8 mouse cellular contexts compared by ENCODE assay signal in the genomic region with DNA sequence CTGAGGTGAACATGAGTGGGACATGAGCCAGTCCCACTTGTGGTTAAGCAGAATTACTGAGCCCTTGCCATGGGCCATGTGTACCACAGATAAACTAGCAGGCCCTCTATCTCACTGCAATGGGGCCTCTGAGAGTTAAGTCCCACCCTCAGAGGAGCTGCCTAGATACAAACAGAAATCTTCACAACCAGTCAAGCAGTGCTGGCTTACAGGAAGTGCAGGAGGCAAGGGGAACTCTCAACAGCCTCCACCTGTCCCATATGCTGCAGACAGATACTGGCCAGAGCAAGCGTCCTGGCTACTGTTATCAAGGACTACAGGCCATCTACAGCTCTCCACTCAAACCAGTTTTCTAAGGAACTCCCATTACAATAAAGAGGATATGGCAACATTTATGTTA. TPM values are rescaled to one million over a fixed set of nuclear protein-coding genes. Genes with fewer than 3 reads are reported as not detected.
DNase-seq lines count a peak whose midpoint lies in the region; ATAC-seq and TF ChIP-seq lines count a peak whose summit lies in the region.

No protein-coding gene starts in this region.

- H3K4me1 ChIP-seq in heart, embryonic 11.5 days (ENCODE audit: control insufficient read depth, insufficient read depth, low read length) = peaks cover 60% of the 10 kb centered on the region
- H3K4me1 ChIP-seq in G1E (ENCODE audit: insufficient read depth, low read depth, low read length) = peaks cover 96% of the 10 kb centered on the region
- H3K4me1 ChIP-seq in heart, embryonic 15.5 days (replicated peaks) = peaks cover 62% of the 10 kb centered on the region

- no peak for DNase-seq in heart, adult 11 months
- peak; percentile 86 for DNase-seq in G1E (ENCODE audit: low spot score)
- peak; percentile 66 for DNase-seq in spleen, adult 12 weeks (ENCODE audit: low spot score)
- DNase-seq in urinary bladder, postnatal 4 days (ENCODE audit: low spot score in 2 of 2) = no peak
- DNase-seq in adrenal gland, adult 18-20 months (ENCODE audit: low spot score in 2 of 2) = no peak
- no peak for DNase-seq in right cerebral cortex, postnatal 4 days

- no peak overlapping the region for H3K4me3 ChIP-seq in heart, embryonic 11.5 days (ENCODE audit: low read depth, low read length)
- H3K4me3 ChIP-seq in G1E (ENCODE audit: low read depth, low read length) = no peak overlapping the region
- H3K4me3 ChIP-seq in heart, embryonic 15.5 days = no peak overlapping the region

- ATAC-seq in heart, embryonic 11.5 days (replicated peaks; ENCODE audit: insufficient number of reproducible peaks, low FRiP score, low TSS enrichment) = peak; percentile 85
- peak; percentile 73 for ATAC-seq in G1E (ENCODE audit: extremely low read depth, insufficient number of reproducible peaks, low FRiP score, poor library complexity, severe bottlenecking)
- ATAC-seq in heart, embryonic 15.5 days (replicated peaks; ENCODE audit: insufficient number of reproducible peaks, insufficient read depth, low FRiP score, low read depth) = peak; percentile 78

- peak overlapping the region; percentile 89 for H3K27ac ChIP-seq in heart, embryonic 11.5 days (ENCODE audit: low read depth, low read length)
- H3K27ac ChIP-seq in heart, embryonic 15.5 days = peak overlapping the region; percentile 82

- H3K4me2 ChIP-seq in heart, embryonic 11.5 days = 0 out of 2 replicates have a peak overlapping the region, but pooled peaks have one; percentile 1
- peak overlapping the region; percentile 1; the same call in 1 of the 2 replicates for H3K4me2 ChIP-seq in heart, embryonic 15.5 days

- no peaks in the 10 kb centered on the region for H3K36me3 ChIP-seq in heart, embryonic 11.5 days (ENCODE audit: control insufficient read depth, insufficient read depth, low read length)
- H3K36me3 ChIP-seq in G1E (replicated peaks) = peaks cover 60% of the 10 kb centered on the region
- no peaks in the 10 kb centered on the region for H3K36me3 ChIP-seq in heart, embryonic 15.5 days

- H3K27me3 ChIP-seq in heart, embryonic 11.5 days (ENCODE audit: control insufficient read depth, insufficient read depth, low read length) = no peaks in the 10 kb centered on the region
- H3K27me3 ChIP-seq in G1E (ENCODE audit: insufficient read depth, low read length) = no peaks in the 10 kb centered on the region
- no peaks in the 10 kb centered on the region for H3K27me3 ChIP-seq in heart, embryonic 15.5 days

- H3K9ac ChIP-seq in heart, embryonic 11.5 days (ENCODE audit: low read depth, low read length) = no peak overlapping the region
- no peak overlapping the region for H3K9ac ChIP-seq in heart, embryonic 15.5 days

- no peak for TF ChIP-seq CTCF in G1E (IDR thresholded peaks at IDR 0.05; ENCODE audit: low read depth, low read length)

- WGBS in heart, embryonic 11.5 days (ENCODE audit: insufficient replicate concordance) = 7% methylated on average over 1 of the region's 1 CpGs
- 6% methylated on average over 1 of the region's 1 CpGs for WGBS in heart, embryonic 15.5 days

- H3K9me3 ChIP-seq in heart, embryonic 11.5 days (replicated peaks; ENCODE audit: control insufficient read depth, low read length) = no peaks in the 10 kb centered on the region
- no peaks in the 10 kb centered on the region for H3K9me3 ChIP-seq in G1E (replicated peaks)
- H3K9me3 ChIP-seq in heart, embryonic 15.5 days (replicated peaks) = no peaks in the 10 kb centered on the region

RNA-seq across cellular contexts. Expression of gene Tmem131, which starts 23.7 kb away (rescaled TPM):
- polyA plus RNA-seq in heart, embryonic 11.5 days (2014; fragmentation: Nextera tagmentation; extraction: Ambion mirVana) = 10.6 and 11.4 TPM in 2 replicates
- 298 and 313 TPM in 2 replicates for total RNA-seq in G1E (2014; fragmentation: Nextera tagmentation)
- 50.2 and 51.0 TPM in 2 replicates for total RNA-seq in G1E (2017)
- polyA plus RNA-seq in G1E (2012) = 98.2 and 108 TPM in 2 replicates
- 6.2 and 8.6 TPM in 2 replicates for polyA plus RNA-seq in heart, embryonic 15.5 days (2015; fragmentation: Nextera tagmentation; extraction: Ambion mirVana)
- total RNA-seq in adrenal gland, adult 18-20 months (2021) = 10 to 100 TPM; 37.2 to 44.1 TPM

Comparison
In these comparisons a context has a peak if more than half of its experiments do, and no peak if none do; other contexts are left out.
1. DNase-seq: peak in G1E (single experiment) and spleen, adult 12 weeks (single experiment); none in heart, adult 11 months (single experiment), urinary bladder, postnatal 4 days (0 of 2), adrenal gland, adult 18-20 months (0 of 2) and right cerebral cortex, postnatal 4 days (single experiment).
2. Peak in every context shown above with its lines, with median percentiles within 50 percentile points of each other: ATAC-seq.